Mouse (Mus musculus): ENCODE results near the gene Fam228a. TPM values are rescaled to one million over a fixed set of nuclear protein-coding genes. Genes with fewer than 3 reads are reported as not detected.
"Not testable (repeated sequence)": the region's sequence is repeated elsewhere in the genome, so short reads cannot be mapped to it uniquely, and the experiment has no call there.

The Fam228a gene
- polyA plus RNA-seq, 1 experiment: 0.83 TPM

GRCm38 (mm10) chr12:4705626-4706025 lies 32.6 kb downstream of the Fam228a start:
- not testable (repeated sequence) for H3K4me1 ChIP-seq (ENCODE audit: control insufficient read depth, insufficient read depth, insufficient read length, low read length); H3K4me3 ChIP-seq (ENCODE audit: insufficient read depth, low read depth, low read length); H3K27ac ChIP-seq (replicated peaks; ENCODE audit: low read depth, low read length)

GRCm38 (mm10) chr12:4694534-4694933 lies 43.7 kb downstream of the Fam228a start:
- no peak overlapping the region for H3K27ac ChIP-seq (replicated peaks; ENCODE audit: low read depth, low read length)
- no peaks in the 10 kb centered on the region for H3K4me1 ChIP-seq (ENCODE audit: control insufficient read depth, insufficient read depth, insufficient read length, low read length)
- H3K4me3 ChIP-seq (ENCODE audit: insufficient read depth, low read depth, low read length): no peak overlapping the region

GRCm38 (mm10) chr12:4691193-4691592 lies 47.0 kb downstream of the Fam228a start:
- H3K4me1 ChIP-seq (ENCODE audit: control insufficient read depth, insufficient read depth, insufficient read length, low read length): no peaks in the 10 kb centered on the region
- H3K4me3 ChIP-seq (ENCODE audit: insufficient read depth, low read depth, low read length): no peak overlapping the region
- no peak overlapping the region for H3K27ac ChIP-seq (replicated peaks; ENCODE audit: low read depth, low read length)

- H3K4me3 ChIP-seq (ENCODE audit: insufficient read depth, low read depth, low read length): no peak overlapping the region
- no peaks in the 10 kb centered on the region for H3K4me1 ChIP-seq (ENCODE audit: control insufficient read depth, insufficient read depth, insufficient read length, low read length)
- no peak overlapping the region for H3K27ac ChIP-seq (replicated peaks; ENCODE audit: low read depth, low read length)
Measured at GRCm38 (mm10) chr12:4689341-4689740, 48.9 kb downstream of the Fam228a start.

- no peaks in the 10 kb centered on the region for H3K4me1 ChIP-seq (ENCODE audit: control insufficient read depth, insufficient read depth, insufficient read length, low read length)
- H3K4me3 ChIP-seq (ENCODE audit: insufficient read depth, low read depth, low read length): no peak overlapping the region
- H3K27ac ChIP-seq (replicated peaks; ENCODE audit: low read depth, low read length): no peak overlapping the region
Measured at GRCm38 (mm10) chr12:4688386-4688785, 49.8 kb downstream of the Fam228a start.

GRCm38 (mm10) chr12:4685441-4685840 lies 52.8 kb downstream of the Fam228a start:
- Histone ChIP-seq H3K4me1 (ENCODE audit: control insufficient read depth, insufficient read depth, insufficient read length, low read length) (no peaks in the 10 kb centered on the region), H3K27ac (replicated peaks; ENCODE audit: low read depth, low read length) (no peak overlapping the region), H3K4me3 (ENCODE audit: insufficient read depth, low read depth, low read length) (no peak overlapping the region)

- Histone ChIP-seq H3K4me3 (ENCODE audit: insufficient read depth, low read depth, low read length) (no peak overlapping the region), H3K27ac (replicated peaks; ENCODE audit: low read depth, low read length) (no peak overlapping the region), H3K4me1 (ENCODE audit: control insufficient read depth, insufficient read depth, insufficient read length, low read length) (no peaks in the 10 kb centered on the region)
Measured at GRCm38 (mm10) chr12:4679971-4680370, 58.3 kb downstream of the Fam228a start.

- H3K4me3 ChIP-seq (ENCODE audit: insufficient read depth, low read depth, low read length): no peak overlapping the region
- H3K27ac ChIP-seq (replicated peaks; ENCODE audit: low read depth, low read length): no peak overlapping the region
- no peaks in the 10 kb centered on the region for H3K4me1 ChIP-seq (ENCODE audit: control insufficient read depth, insufficient read depth, insufficient read length, low read length)
Measured at GRCm38 (mm10) chr12:4676336-4676735, 61.9 kb downstream of the Fam228a start.

- Histone ChIP-seq H3K27ac (replicated peaks; ENCODE audit: low read depth, low read length) (no peak overlapping the region), H3K4me1 (ENCODE audit: control insufficient read depth, insufficient read depth, insufficient read length, low read length) (no peaks in the 10 kb centered on the region), H3K4me3 (ENCODE audit: insufficient read depth, low read depth, low read length) (no peak overlapping the region)
Measured at GRCm38 (mm10) chr12:4665675-4666037, 72.6 kb downstream of the Fam228a start.

GRCm38 (mm10) chr12:4664929-4665674 lies 73.1 kb downstream of the Fam228a start:
- no peak overlapping the region for H3K4me3 ChIP-seq (ENCODE audit: insufficient read depth, low read depth, low read length)
- no peaks in the 10 kb centered on the region for H3K4me1 ChIP-seq (ENCODE audit: control insufficient read depth, insufficient read depth, insufficient read length, low read length)
- H3K27ac ChIP-seq (replicated peaks; ENCODE audit: low read depth, low read length): no peak overlapping the region

Other genes with a start within 250 kb of the Fam228a start
- 20.5 and 25.3 TPM in 2 replicates for gene Itsn2, start 145.8 kb downstream of the Fam228a start, polyA plus RNA-seq (2012; ENCODE audit: insufficient read depth, insufficient read length, missing spikeins)
- gene Gm3625, start 145.5 kb downstream of the Fam228a start, polyA plus RNA-seq (2012; ENCODE audit: insufficient read depth, insufficient read length, missing spikeins): not detected in 2 replicates
- gene Pfn4, start 30.6 kb upstream of the Fam228a start, polyA plus RNA-seq (2012; ENCODE audit: insufficient read depth, insufficient read length, missing spikeins): 2.9 and 3.2 TPM in 2 replicates
- gene Fam228b, start 30.8 kb upstream of the Fam228a start, polyA plus RNA-seq (2012; ENCODE audit: insufficient read depth, insufficient read length, missing spikeins): 14.4 and 23.9 TPM in 2 replicates
- gene Sf3b6, start 79.1 kb upstream of the Fam228a start, polyA plus RNA-seq (2012; ENCODE audit: insufficient read depth, insufficient read length, missing spikeins): 164 and 180 TPM in 2 replicates
- 1.4 and 2.5 TPM in 2 replicates for gene Fkbp1b, start 103.2 kb upstream of the Fam228a start, polyA plus RNA-seq (2012; ENCODE audit: insufficient read depth, insufficient read length, missing spikeins)
- gene Wdcp, start 104.9 kb upstream of the Fam228a start, polyA plus RNA-seq (2012; ENCODE audit: insufficient read depth, insufficient read length, missing spikeins): 6.3 and 7.7 TPM in 2 replicates
- not detected in 2 replicates for gene Mfsd2b, start 135.9 kb upstream of the Fam228a start, polyA plus RNA-seq (2012; ENCODE audit: insufficient read depth, insufficient read length, missing spikeins)
- 63.9 and 116 TPM in 2 replicates for gene Ubxn2a, start 169.3 kb upstream of the Fam228a start, polyA plus RNA-seq (2012; ENCODE audit: insufficient read depth, insufficient read length, missing spikeins)
- 5.7 and 6.1 TPM in 2 replicates for gene Atad2b, start 178.9 kb upstream of the Fam228a start, polyA plus RNA-seq (2012; ENCODE audit: insufficient read depth, insufficient read length, missing spikeins)